ENCODE assay signal across 28 mouse cellular contexts in the genomic region with DNA sequence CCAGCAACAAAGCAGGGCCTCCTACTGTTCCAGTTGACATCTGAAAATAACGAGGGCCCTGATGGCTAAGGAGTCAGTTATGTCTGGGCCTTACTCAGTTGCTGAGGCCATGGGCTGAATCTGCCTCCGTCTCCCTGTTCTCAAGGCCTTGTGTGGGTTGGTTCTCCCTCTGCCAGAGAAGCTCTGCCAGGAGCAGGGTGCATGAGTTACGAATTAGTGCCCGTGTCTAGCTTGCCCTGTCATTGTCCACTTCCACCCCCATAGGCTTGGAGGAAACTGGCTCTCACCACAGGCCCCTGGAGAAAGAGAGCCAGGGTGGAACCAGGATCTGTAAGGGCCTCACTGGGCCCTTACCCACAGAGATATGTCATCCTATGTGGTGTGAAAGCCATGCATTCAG. TPM values are rescaled to one million over a fixed set of nuclear protein-coding genes. Genes with fewer than 3 reads are reported as not detected.
DNase-seq lines count a peak whose midpoint lies in the region; ATAC-seq and TF ChIP-seq lines count a peak whose summit lies in the region.
"Had no signal": no experiment of that assay in that cellular context is flagged by ENCODE, and none has a peak within 500 bp of the region (broad histone marks: within the 10 kb centered on the region; RNA-seq: fewer than 3 reads in every experiment).

No protein-coding gene starts in this region.

- no peak overlapping the region for H3K4me2 ChIP-seq in forebrain, embryonic 16.5 days (ENCODE audit: low read length)
- H3K4me2 ChIP-seq in forebrain, postnatal 0 days (ENCODE audit: low read depth) = no peak overlapping the region
- H3K4me2 ChIP-seq in neural tube, embryonic 13.5 days = no peak overlapping the region
- H3K4me2 ChIP-seq: forebrain, embryonic 13.5 days; heart, embryonic 11.5 days; intestine, embryonic 15.5 days had no signal

- peaks cover under 1% of the 10 kb centered on the region for H3K4me1 ChIP-seq in forebrain, embryonic 16.5 days (replicated peaks; ENCODE audit: control insufficient read depth, insufficient read depth, low read length)
- no peaks in the 10 kb centered on the region for H3K4me1 ChIP-seq in forebrain, postnatal 0 days (ENCODE audit: insufficient read depth)
- 0 out of 2 replicates have a peak, but pooled peaks cover 1% of the 10 kb centered on the region for H3K4me1 ChIP-seq in heart, adult 2 months (ENCODE audit: control insufficient read depth, insufficient read depth, low read length)
- 0 out of 2 replicates have a peak, but pooled peaks cover 3% of the 10 kb centered on the region for H3K4me1 ChIP-seq in neural tube, embryonic 13.5 days (replicated peaks)
- H3K4me1 ChIP-seq: forebrain, embryonic 10.5 days; forebrain, embryonic 13.5 days had no signal

- H3K27me3 ChIP-seq in forebrain, embryonic 16.5 days (replicated peaks; ENCODE audit: control insufficient read depth, insufficient read depth, low read length) = no peaks in the 10 kb centered on the region
- H3K27me3 ChIP-seq in forebrain, postnatal 0 days (ENCODE audit: insufficient read depth, low read length) = no peaks in the 10 kb centered on the region
- no peaks in the 10 kb centered on the region for H3K27me3 ChIP-seq in heart, adult 2 months (ENCODE audit: control insufficient read depth, insufficient read depth, low read length)
- H3K27me3 ChIP-seq in neural tube, embryonic 13.5 days = no peaks in the 10 kb centered on the region
- H3K27me3 ChIP-seq: forebrain, embryonic 13.5 days; intestine, embryonic 15.5 days had no signal

- 72% methylated on average over 4 of the region's 4 CpGs for WGBS in forebrain, embryonic 16.5 days
- WGBS in forebrain, postnatal 0 days = 68% methylated on average over 4 of the region's 4 CpGs
- WGBS in heart, adult 2 months = 68% methylated on average over 4 of the region's 4 CpGs
- 78% methylated on average over 4 of the region's 4 CpGs for WGBS in neural tube, embryonic 13.5 days

- H3K79me2 ChIP-seq in heart, adult 2 months (replicated peaks; ENCODE audit: control insufficient read depth, insufficient read depth, low read length) = no peaks in the 10 kb centered on the region

- intact Hi-C loops in heart, adult 2 months (cut with DNase I) = no loop called here
- intact Hi-C loops in gastrocnemius, postnatal 36 days (cut with DNase I) = loop anchor here (10.0 kb wide), 2 partner anchors 656 to 746 kb away; a partner anchor contains a TSS

- no peak for TF ChIP-seq EP300 in heart, adult 2 months (IDR thresholded peaks at IDR 0.05; ENCODE audit: insufficient read depth, low read depth, low read length)

- no peak overlapping the region for H3K27ac ChIP-seq in forebrain, embryonic 16.5 days (ENCODE audit: low read length)
- no peak overlapping the region for H3K27ac ChIP-seq in forebrain, postnatal 0 days (ENCODE audit: low read depth, low read length)
- no peak overlapping the region for H3K27ac ChIP-seq in heart, adult 2 months
- H3K27ac ChIP-seq in neural tube, embryonic 13.5 days (replicated peaks) = no peak overlapping the region
- H3K27ac ChIP-seq: forebrain, embryonic 10.5 days; forebrain, embryonic 13.5 days; intestine, embryonic 15.5 days had no signal

- no peaks in the 10 kb centered on the region for H3K9me3 ChIP-seq in forebrain, embryonic 16.5 days (ENCODE audit: control insufficient read depth, low read length)
- H3K9me3 ChIP-seq in forebrain, postnatal 0 days (ENCODE audit: low read length) = no peaks in the 10 kb centered on the region
- H3K9me3 ChIP-seq in neural tube, embryonic 13.5 days = no peaks in the 10 kb centered on the region
- H3K9me3 ChIP-seq: forebrain, embryonic 10.5 days; forebrain, embryonic 13.5 days; intestine, embryonic 15.5 days had no signal

- no peak for TF ChIP-seq CTCF in forebrain, postnatal 0 days (IDR thresholded peaks at IDR 0.05; ENCODE audit: low read depth)
- TF ChIP-seq CTCF in heart, adult 2 months (IDR thresholded peaks at IDR 0.05) = no peak

- no peak for TF ChIP-seq POLR2A in heart, adult 2 months (IDR thresholded peaks at IDR 0.05; ENCODE audit: insufficient read depth, low read depth, low read length)

- 0 out of 2 replicates have a peak, but pooled peaks have one; percentile 26 for ATAC-seq in forebrain, embryonic 16.5 days
- ATAC-seq in forebrain, postnatal 0 days = no peak
- ATAC-seq in neural tube, embryonic 13.5 days (ENCODE audit: low read depth) = peak; percentile 33; the same call in 1 of the 2 replicates

- H3K4me3 ChIP-seq in forebrain, embryonic 16.5 days (replicated peaks; ENCODE audit: low read length) = no peak overlapping the region
- H3K4me3 ChIP-seq in forebrain, postnatal 0 days (ENCODE audit: low read depth, low read length) = no peak overlapping the region
- no peak overlapping the region for H3K4me3 ChIP-seq in heart, adult 2 months
- no peak overlapping the region for H3K4me3 ChIP-seq in neural tube, embryonic 13.5 days
- H3K4me3 ChIP-seq: forebrain, embryonic 10.5 days; forebrain, embryonic 13.5 days; intestine, embryonic 15.5 days had no signal

- no peak overlapping the region for H3K9ac ChIP-seq in forebrain, embryonic 16.5 days (replicated peaks; ENCODE audit: low read depth, low read length)
- no peak overlapping the region for H3K9ac ChIP-seq in forebrain, postnatal 0 days
- no peak overlapping the region for H3K9ac ChIP-seq in heart, adult 2 months (ENCODE audit: low read depth, low read length)
- H3K9ac ChIP-seq in neural tube, embryonic 13.5 days = no peak overlapping the region
- H3K9ac ChIP-seq: forebrain, embryonic 13.5 days; intestine, embryonic 15.5 days had no signal

- no peaks in the 10 kb centered on the region for H3K36me3 ChIP-seq in forebrain, embryonic 16.5 days (ENCODE audit: control insufficient read depth, insufficient read depth)
- H3K36me3 ChIP-seq in forebrain, postnatal 0 days (ENCODE audit: insufficient read depth) = 0 out of 2 replicates have a peak, but pooled peaks cover 4% of the 10 kb centered on the region
- H3K36me3 ChIP-seq in heart, adult 2 months (ENCODE audit: control insufficient read depth, insufficient read depth, low read length) = no peaks in the 10 kb centered on the region
- peaks cover 19% of the 10 kb centered on the region for H3K36me3 ChIP-seq in neural tube, embryonic 13.5 days
- H3K36me3 ChIP-seq: forebrain, embryonic 10.5 days; intestine, embryonic 15.5 days had no signal

- no peak for DNase-seq in forebrain, postnatal 0 days
- DNase-seq in heart, postnatal 4 days = peak; percentile 2
- DNase-seq in heart, adult 2 months = no peak
- DNase-seq in neural tube, embryonic 10.5 days (ENCODE audit: extremely low spot score, low spot score) = no peak
- no peak for DNase-seq in gastrocnemius, postnatal 36 days
- DNase-seq: adrenal gland, postnatal 10 days; adrenal gland, postnatal 36 days; cerebellum, adult 18-20 months; cerebellum, adult 9-10 months; cerebellum, postnatal 14 days; gastrocnemius, postnatal 25 days; heart, postnatal 36 days had no signal

RNA-seq across cellular contexts. Expression of a gene that starts 28.8 kb away (rescaled TPM):
- not detected in 2 replicates for polyA plus RNA-seq in forebrain, embryonic 16.5 days (2015; fragmentation: Nextera tagmentation; extraction: Ambion mirVana)
- total RNA-seq in forebrain, postnatal 0 days (2014; rRNA removed) = not detected in 2 replicates
- polyA plus RNA-seq in forebrain, postnatal 0 days (2015; fragmentation: Nextera tagmentation; extraction: Ambion mirVana) = not detected in 2 replicates
- total RNA-seq in heart, postnatal 4 days (2021) = not detected
- total RNA-seq in heart, adult 2 months (2021) = not detected
- not detected in 2 replicates for polyA plus RNA-seq in heart, adult 2 months (2012; rRNA removed)
- not detected in 2 replicates for polyA plus RNA-seq in neural tube, embryonic 13.5 days (2015; fragmentation: Nextera tagmentation; extraction: Ambion mirVana)
- not detected for total RNA-seq in gastrocnemius, postnatal 36 days (2021)
- total RNA-seq: adrenal gland, adult 18-20 months; adrenal gland, postnatal 10 days; adrenal gland, postnatal 36 days; ES-E14; gastrocnemius, adult 8-10 months; gastrocnemius, postnatal 25 days; granulocyte monocyte progenitor cell, adult 5-6 weeks; heart, postnatal 36 days had no signal
- polyA plus RNA-seq: embryonic facial prominence, embryonic 11.5 days; embryonic facial prominence, embryonic 14.5 days; forebrain, embryonic 10.5 days; forebrain, embryonic 13.5 days; heart, embryonic 11.5 days; heart, embryonic 14.5 days; heart, postnatal 0 days; hindbrain, embryonic 11.5 days; hindbrain, embryonic 16.5 days; intestine, embryonic 15.5 days had no signal

RNA-seq across cellular contexts. Expression of a gene that starts 34.7 kb away (rescaled TPM):
- polyA plus RNA-seq in forebrain, embryonic 16.5 days (2015; fragmentation: Nextera tagmentation; extraction: Ambion mirVana) = 11.1 and 11.9 TPM in 2 replicates
- 21.2 and 24.2 TPM in 2 replicates for total RNA-seq in forebrain, postnatal 0 days (2014; rRNA removed)
- 20.1 and 21.4 TPM in 2 replicates for polyA plus RNA-seq in forebrain, postnatal 0 days (2015; fragmentation: Nextera tagmentation; extraction: Ambion mirVana)
- total RNA-seq in heart, postnatal 4 days (2021) = 10 to 100 TPM; 27.1 to 27.3 TPM
- 10 to 100 TPM; 13.5 to 15.3 TPM for total RNA-seq in heart, adult 2 months (2021)
- 10.5 and 10.7 TPM in 2 replicates for polyA plus RNA-seq in heart, adult 2 months (2012; rRNA removed)
- polyA plus RNA-seq in neural tube, embryonic 13.5 days (2015; fragmentation: Nextera tagmentation; extraction: Ambion mirVana) = 10.1 and 10.6 TPM in 2 replicates
- total RNA-seq in gastrocnemius, postnatal 36 days (2021) = 1 to 10 TPM; 4.5 to 4.6 TPM
